ENCODE assay signal across 10 mouse cellular contexts in the genomic region with DNA sequence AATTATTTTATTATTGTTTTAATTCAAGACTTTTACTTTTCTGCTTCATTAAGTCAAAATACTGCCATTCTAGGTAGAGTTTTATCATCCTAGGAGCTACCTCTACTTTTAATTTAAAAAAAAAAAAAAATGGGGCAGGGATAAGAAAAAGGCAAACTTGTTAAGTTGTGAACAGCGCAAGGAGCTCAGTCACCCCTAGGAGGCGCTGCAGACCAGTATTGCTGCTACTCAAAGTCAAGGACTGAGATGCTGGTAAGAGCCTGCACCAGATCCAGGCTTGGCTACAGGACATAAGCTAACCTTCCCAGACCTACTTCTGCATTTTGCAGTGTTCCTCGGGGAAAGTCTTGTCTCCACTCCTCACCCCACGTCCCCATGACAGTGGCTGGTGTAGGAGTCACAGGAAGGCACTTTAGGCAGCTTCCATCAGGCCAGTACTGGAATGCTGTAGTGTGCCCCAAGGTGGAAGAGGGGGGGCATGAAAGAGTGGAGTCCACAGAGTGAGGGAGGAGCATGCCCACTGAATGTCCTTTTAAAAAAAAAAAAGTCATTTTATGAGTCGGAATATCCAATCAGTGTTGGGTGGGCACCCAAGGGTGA. TPM values are rescaled to one million over a fixed set of nuclear protein-coding genes. Genes with fewer than 3 reads are reported as not detected.
DNase-seq lines count a peak whose midpoint lies in the region; ATAC-seq and TF ChIP-seq lines count a peak whose summit lies in the region.
"Had no signal": no experiment of that assay in that cellular context is flagged by ENCODE, and none has a peak within 500 bp of the region (broad histone marks: within the 10 kb centered on the region; RNA-seq: fewer than 3 reads in every experiment).

No protein-coding gene starts in this region.

- peak; percentile 69; the same call in 1 of the 2 replicates for TF ChIP-seq CTCF in embryonic fibroblast, embryonic 13.5 days (IDR thresholded peaks at IDR 0.05; ENCODE audit: borderline replicate concordance, insufficient read depth, low read length)

- ATAC-seq in kidney, embryonic 16.5 days (ENCODE audit: low FRiP score, low TSS enrichment): no peak

- TF ChIP-seq POLR2A in embryonic fibroblast, embryonic 13.5 days (IDR thresholded peaks at IDR 0.05; ENCODE audit: low read depth, low read length): no peak

- no peak overlapping the region for H3K4me3 ChIP-seq in kidney, embryonic 16.5 days (ENCODE audit: low read length)
- H3K4me3 ChIP-seq in embryonic fibroblast, embryonic 13.5 days (ENCODE audit: insufficient read depth, low read length): no peak overlapping the region
- H3K4me3 ChIP-seq: embryonic facial prominence, embryonic 13.5 days; neural tube, embryonic 12.5 days had no signal

- H3K36me3 ChIP-seq in kidney, embryonic 16.5 days (ENCODE audit: insufficient read depth, low read length): peaks cover 54% of the 10 kb centered on the region

- H3K9ac ChIP-seq in kidney, embryonic 16.5 days (replicated peaks; ENCODE audit: low read length): no peak overlapping the region
- H3K9ac ChIP-seq: embryonic facial prominence, embryonic 13.5 days; neural tube, embryonic 12.5 days had no signal

- no peak overlapping the region; the same call in 1 of the 2 replicates for H3K27ac ChIP-seq in kidney, embryonic 16.5 days (ENCODE audit: low read length)
- H3K27ac ChIP-seq in embryonic fibroblast, embryonic 13.5 days (ENCODE audit: insufficient read depth, low read length): no peak overlapping the region
- H3K27ac ChIP-seq: neural tube, embryonic 12.5 days had no signal

- 64% methylated on average over 5 of the region's 5 CpGs for WGBS in kidney, embryonic 16.5 days

- intact Hi-C loops in heart, postnatal 14 days (cut with DNase I): loop anchor here (1.0 to 2.0 kb wide), 2 partner anchors 92 to 181 kb away; no protein-coding TSS in a partner anchor

- H3K4me2 ChIP-seq in kidney, embryonic 16.5 days (replicated peaks; ENCODE audit: low read depth, low read length): no peak overlapping the region
- H3K4me2 ChIP-seq: embryonic facial prominence, embryonic 13.5 days; neural tube, embryonic 12.5 days had no signal

- no peaks in the 10 kb centered on the region for H3K9me3 ChIP-seq in kidney, embryonic 16.5 days (ENCODE audit: low read length)
- H3K9me3 ChIP-seq: embryonic facial prominence, embryonic 13.5 days; neural tube, embryonic 12.5 days had no signal

- peak; percentile 82 for DNase-seq in kidney, adult 18-20 months
- DNase-seq in brain, adult 2 months (ENCODE audit: low read depth, low spot score): peak; percentile 94
- peak; percentile 83 to 89 for DNase-seq in heart, postnatal 14 days
- DNase-seq in layer of hippocampus, postnatal 36 days: peak; percentile 64
- DNase-seq in mesoderm, embryonic 11.5 days (ENCODE audit: low read depth, low spot score): peak; percentile 84
- peak; percentile 43 to 64 for DNase-seq in spleen, postnatal 14 days (ENCODE audit: low spot score in 2 of 2)

- peaks cover 17% of the 10 kb centered on the region for H3K4me1 ChIP-seq in kidney, embryonic 16.5 days (ENCODE audit: insufficient read depth, low read length)
- no peaks in the 10 kb centered on the region for H3K4me1 ChIP-seq in embryonic fibroblast, embryonic 13.5 days (ENCODE audit: control insufficient read depth, insufficient read depth, low read length)
- H3K4me1 ChIP-seq: neural tube, embryonic 12.5 days had no signal

- H3K27me3 ChIP-seq in kidney, embryonic 16.5 days (ENCODE audit: insufficient read depth, low read length): no peaks in the 10 kb centered on the region
- H3K27me3 ChIP-seq: embryonic facial prominence, embryonic 13.5 days; neural tube, embryonic 12.5 days had no signal

RNA-seq across cellular contexts. Expression of a gene that starts 17.4 kb away (rescaled TPM):
- polyA plus RNA-seq in kidney, embryonic 16.5 days (2015; fragmentation: Nextera tagmentation; extraction: Ambion mirVana): 24.3 and 28.0 TPM in 2 replicates
- polyA plus RNA-seq in embryonic fibroblast, embryonic 13.5 days (2011; ENCODE audit: insufficient read length, low read depth, missing spikeins): 19.6 and 21.9 TPM in 2 replicates
- 1 to 10 TPM; 5.7 to 6.1 TPM for total RNA-seq in heart, postnatal 14 days (2021)
- 1 to 10 TPM; 4.4 to 5.0 TPM for total RNA-seq in layer of hippocampus, postnatal 36 days (2021)

RNA-seq across cellular contexts. Expression of a gene that starts 38.5 kb away (rescaled TPM):
- polyA plus RNA-seq in kidney, embryonic 16.5 days (2015; fragmentation: Nextera tagmentation; extraction: Ambion mirVana): 53.9 and 64.7 TPM in 2 replicates
- polyA plus RNA-seq in embryonic fibroblast, embryonic 13.5 days (2011; ENCODE audit: insufficient read length, low read depth, missing spikeins): 220 and 222 TPM in 2 replicates
- total RNA-seq in heart, postnatal 14 days (2021): 100 to 1,000 TPM; 252 to 276 TPM
- total RNA-seq in layer of hippocampus, postnatal 36 days (2021): 100 to 1,000 TPM; 555 to 604 TPM

RNA-seq across cellular contexts. Expression of a gene that starts 43.3 kb away (rescaled TPM):
- 1.4 and 2.2 TPM in 2 replicates for polyA plus RNA-seq in kidney, embryonic 16.5 days (2015; fragmentation: Nextera tagmentation; extraction: Ambion mirVana)
- not detected in 2 replicates for polyA plus RNA-seq in embryonic fibroblast, embryonic 13.5 days (2011; ENCODE audit: insufficient read length, low read depth, missing spikeins)
- under 1 TPM in 1 of 2 experiments, not detected in 1; 0.61 TPM for total RNA-seq in heart, postnatal 14 days (2021)
- not detected for total RNA-seq in layer of hippocampus, postnatal 36 days (2021)
